Mouse (Mus musculus): ENCODE data around the gene Wdr93.

Wdr93 gene

GRCm38 (mm10) chr7:79803887-79804286, 60.9 kb downstream of the Wdr93 start:
- no peak for DNase-seq

- DNase-seq = no peak
These were observed 65.6 kb downstream of the Wdr93 start for GRCm38 (mm10) chr7:79808561-79808960.

- DNase-seq = peak; percentile 51 to 59
These were observed 67.9 kb downstream of the Wdr93 start, which contains the start of gene Mesp2 for GRCm38 (mm10) chr7:79810611-79811506. Gene Mesp2, plus strand, starts transcription at chr7:79810727.

GRCm38 (mm10) chr7:79813409-79813808, 70.4 kb downstream of the Wdr93 start:
- no peak for DNase-seq

GRCm38 (mm10) chr7:79818321-79818720, 75.4 kb downstream of the Wdr93 start:
- DNase-seq = no peak

- DNase-seq = no peak
These were observed 76.6 kb downstream of the Wdr93 start for GRCm38 (mm10) chr7:79819515-79819914.

- DNase-seq = no peak
These were observed 77.0 kb downstream of the Wdr93 start for GRCm38 (mm10) chr7:79819996-79820395.

- no peak for DNase-seq
These were observed 79.2 kb downstream of the Wdr93 start for GRCm38 (mm10) chr7:79822092-79822695.

GRCm38 (mm10) chr7:79828341-79828740, 85.4 kb downstream of the Wdr93 start:
- DNase-seq = no peak

- no peak for DNase-seq
These were observed 88.2 kb downstream of the Wdr93 start for GRCm38 (mm10) chr7:79831145-79831544.

- no peak for DNase-seq
These were observed 88.6 kb downstream of the Wdr93 start for GRCm38 (mm10) chr7:79831585-79831984.

GRCm38 (mm10) chr7:79832980-79833379, 90.0 kb downstream of the Wdr93 start:
- no peak for DNase-seq

GRCm38 (mm10) chr7:79835196-79835595, 92.2 kb downstream of the Wdr93 start:
- no peak for DNase-seq
